Mouse (Mus musculus) midbrain, embryonic 10.5 days (tissue): Measurements from ENCODE around the gene Eef1akmt3. TPM values are rescaled to one million over a fixed set of nuclear protein-coding genes. Genes with fewer than 3 reads are reported as not detected.
A peak's percentile ranks its signal among the peaks of the same experiment; 100 is the strongest.
"Not testable (repeated sequence)": the region's sequence is repeated elsewhere in the genome, so short reads cannot be mapped to it uniquely, and the experiment has no call there.

Experiments used
- DNase-seq: peaks from one replicate; pipeline ENCODE4 v3.0.0-alpha.2; 2017; ENCODE audit warnings: low spot score
- H3K27ac ChIP-seq: fragments of 300-500 bp; sonication (generic); replicated peaks from 2 replicates; pipeline ENCODE4 v1.5.1; 2016; ENCODE audit warnings: mild to moderate bottlenecking
- H3K27me3 ChIP-seq: fragments of 300-500 bp; sonication (generic); 2 replicates; pipeline ENCODE4 v1.6.1; 2016; ENCODE audit warnings: low read depth, mild to moderate bottlenecking; ENCODE audit not compliant: poor library complexity, severe bottlenecking
- H3K36me3 ChIP-seq: fragments of 300-500 bp; sonication (generic); 2 replicates; pipeline ENCODE4 v1.6.1; 2016; ENCODE audit warnings: mild to moderate bottlenecking, moderate library complexity
- H3K4me1 ChIP-seq: fragments of 300-500 bp; sonication (generic); 2 replicates; pipeline ENCODE4 v1.6.1; 2016
- H3K4me3 ChIP-seq: fragments of 300-500 bp; sonication (generic); 2 replicates; pipeline ENCODE4 v1.5.1; 2016; ENCODE audit warnings: mild to moderate bottlenecking, moderate library complexity
- H3K9me3 ChIP-seq: fragments of 300-500 bp; sonication (generic); replicated peaks from 2 replicates; pipeline ENCODE4 v1.6.1; 2016; ENCODE audit warnings: mild to moderate bottlenecking
- WGBS: fragments of 180-500 bp; shearing (Covaris S2); methylation state at CpG from one replicate; pipeline ENCODE4 v1.1.7; 2016; 5-methylcytosine and 5-hydroxymethylcytosine counted together
- polyA plus RNA-seq: library from polyadenylated mRNA; unstranded; fragments of >200 nt; fragmentation: Nextera tagmentation; extraction: Ambion mirVana; gene quantifications from 2 replicates; pipeline ENCODE4 v1.2.1, GENCODE M21; 2016

Eef1akmt3 gene
- polyA plus RNA-seq, 1 experiment from 2014 or later: 0.19 TPM

DNA sequence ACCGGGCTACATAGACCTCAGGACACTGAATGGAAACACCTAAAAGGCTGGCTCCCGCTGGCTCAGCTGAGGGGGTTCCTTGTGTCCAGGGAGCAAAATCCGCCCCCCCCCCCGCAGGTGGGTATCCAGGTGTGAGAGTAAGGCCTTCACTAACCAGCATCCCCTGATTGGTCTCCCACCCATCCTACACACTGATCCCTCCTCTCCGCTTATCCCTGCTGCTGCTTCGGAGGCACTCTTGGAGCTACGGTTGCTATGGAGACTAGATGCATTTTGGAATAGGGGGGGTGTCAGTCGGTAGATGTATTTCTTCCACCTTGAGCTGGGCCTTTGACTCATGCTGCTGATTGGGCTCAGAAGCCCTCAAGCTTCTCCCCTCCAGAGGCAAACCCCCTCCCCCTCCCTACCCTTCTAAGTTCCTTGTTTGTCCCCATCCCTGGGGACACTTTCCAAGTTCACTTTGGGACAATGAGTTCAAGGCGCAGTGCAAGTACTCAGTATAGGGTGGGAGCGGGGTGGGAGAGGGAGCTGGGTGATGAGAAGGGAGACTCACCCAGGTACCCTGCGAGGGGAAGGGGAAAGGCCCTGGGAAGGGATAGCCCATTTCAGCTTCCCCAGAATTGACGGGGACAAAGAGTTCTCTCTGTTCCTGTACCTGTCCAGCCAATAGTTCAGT, 36.8 kb upstream of the Eef1akmt3 start:
- Histone ChIP-seq H3K4me3 (peak overlapping the region; percentile 73), H3K4me1 (peaks cover 68% of the 10 kb centered on the region), H3K36me3 (no peaks in the 10 kb centered on the region), H3K27me3 (peaks cover 82% of the 10 kb centered on the region), H3K27ac (peak overlapping the region; percentile 83), H3K9me3 (no peaks in the 10 kb centered on the region; the same call in 1 of the 2 replicates)
- WGBS: 2% methylated on average over 12 of the region's 12 CpGs
- no peak for DNase-seq

DNA sequence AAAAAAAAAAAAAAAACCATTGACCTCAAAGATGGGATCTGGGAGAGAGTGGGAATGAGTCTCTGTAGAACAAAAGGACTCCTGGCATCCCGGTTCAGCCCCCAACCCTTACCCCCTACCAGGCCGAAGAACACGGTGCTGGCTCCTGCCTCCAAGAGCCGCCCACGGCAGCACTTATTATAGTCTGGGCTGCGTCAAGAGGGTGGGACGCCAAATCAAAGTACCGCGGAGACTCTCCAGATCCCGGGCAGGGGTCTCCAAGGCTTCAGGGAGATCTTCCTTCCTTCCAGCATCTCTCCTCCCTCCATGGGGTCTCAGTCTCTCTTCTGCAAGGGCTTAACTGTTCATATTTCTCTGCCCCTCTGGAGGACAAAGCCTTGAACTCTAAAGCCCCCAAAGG, 36.2 kb upstream of the Eef1akmt3 start:
- peak overlapping the region; percentile 73 for H3K4me3 ChIP-seq
- DNase-seq: no peak
- H3K9me3 ChIP-seq: no peaks in the 10 kb centered on the region; the same call in 1 of the 2 replicates
- peaks cover 62% of the 10 kb centered on the region for H3K4me1 ChIP-seq
- H3K27ac ChIP-seq: peak overlapping the region; percentile 83; the same call in 1 of the 2 replicates
- WGBS: 6% methylated on average over 10 of the region's 10 CpGs
- no peaks in the 10 kb centered on the region for H3K36me3 ChIP-seq
- H3K27me3 ChIP-seq: peaks cover 75% of the 10 kb centered on the region

DNA sequence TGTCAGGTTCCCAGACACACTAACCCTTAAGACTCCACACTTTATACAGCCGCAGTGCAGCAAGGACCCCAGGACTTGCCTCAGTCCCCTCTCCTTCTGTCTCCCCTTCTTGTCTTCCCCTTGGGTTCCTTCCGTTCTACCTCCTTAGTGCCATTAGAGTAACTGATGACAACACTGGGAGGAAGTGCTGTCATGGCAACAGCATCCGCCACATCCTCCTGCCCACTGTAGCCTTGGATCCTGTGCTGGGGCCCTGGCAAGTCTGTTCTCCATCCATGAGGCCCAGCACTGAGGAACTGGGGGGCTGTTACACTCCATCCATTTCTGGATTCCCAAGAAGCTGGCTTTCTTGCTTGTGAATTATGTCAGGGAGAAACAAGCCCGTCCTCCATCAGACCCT, 34.8 kb upstream of the Eef1akmt3 start:
- Histone ChIP-seq H3K9me3 (no peaks in the 10 kb centered on the region; the same call in 1 of the 2 replicates), H3K4me3 (no peak overlapping the region), H3K4me1 (peaks cover 53% of the 10 kb centered on the region), H3K27me3 (peaks cover 61% of the 10 kb centered on the region), H3K27ac (no peak overlapping the region), H3K36me3 (no peaks in the 10 kb centered on the region)
- DNase-seq: no peak
- 65% methylated on average over 4 of the region's 4 CpGs for WGBS

DNA sequence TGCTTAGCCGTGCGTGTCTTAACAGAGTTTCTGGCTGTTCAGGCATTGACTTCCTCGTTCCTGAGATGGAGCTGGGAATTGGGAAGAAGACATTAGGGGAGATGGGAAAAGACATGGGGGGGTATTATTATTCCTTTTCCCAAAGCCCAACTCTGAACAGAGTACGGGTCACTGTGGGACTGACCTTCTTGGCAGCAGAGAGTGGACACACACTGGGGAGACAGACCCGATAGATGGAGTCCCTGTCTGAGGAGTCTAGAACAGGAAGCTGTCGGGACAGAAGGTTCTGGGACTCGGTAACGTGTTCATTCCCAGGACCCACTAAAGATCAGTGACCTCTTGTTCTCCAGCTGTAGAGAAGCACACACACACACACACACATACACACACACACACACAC, 34.3 kb upstream of the Eef1akmt3 start:
- H3K4me3 ChIP-seq: no peak overlapping the region
- DNase-seq: no peak
- H3K27me3 ChIP-seq: peaks cover 57% of the 10 kb centered on the region
- H3K9me3 ChIP-seq: no peaks in the 10 kb centered on the region; the same call in 1 of the 2 replicates
- peaks cover 53% of the 10 kb centered on the region for H3K4me1 ChIP-seq
- peak overlapping the region; percentile 9; the same call in 1 of the 2 replicates for H3K27ac ChIP-seq
- WGBS: 81% methylated on average over 8 of the region's 8 CpGs
- H3K36me3 ChIP-seq: no peaks in the 10 kb centered on the region

DNA sequence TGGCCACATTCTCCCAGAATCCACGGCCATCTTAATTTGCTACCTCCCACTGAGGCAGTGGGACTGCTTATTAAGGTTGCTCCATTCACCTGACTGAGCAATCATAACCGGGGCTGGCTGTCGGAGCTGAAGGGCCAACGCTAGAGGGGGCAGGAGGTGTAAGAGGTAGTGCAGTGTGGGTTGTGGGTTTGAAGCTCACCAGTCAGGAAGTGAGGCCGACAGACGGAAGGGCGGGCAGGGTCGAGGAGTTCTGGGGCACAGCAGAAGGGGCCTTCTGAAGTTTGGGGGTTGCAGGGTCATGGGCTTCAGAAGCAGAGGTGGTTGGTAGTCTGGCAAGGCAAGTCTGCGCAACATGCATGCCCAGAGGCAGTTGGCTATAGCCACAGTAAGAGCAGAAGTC, 33.8 kb upstream of the Eef1akmt3 start, which contains the start of gene Agap2:
TSS of gene Agap2 (plus strand) at position 205 of the 400 bp plus-strand sequence.
- 70% methylated on average over 9 of the region's 9 CpGs for WGBS
- H3K27me3 ChIP-seq: peaks cover 51% of the 10 kb centered on the region

DNA sequence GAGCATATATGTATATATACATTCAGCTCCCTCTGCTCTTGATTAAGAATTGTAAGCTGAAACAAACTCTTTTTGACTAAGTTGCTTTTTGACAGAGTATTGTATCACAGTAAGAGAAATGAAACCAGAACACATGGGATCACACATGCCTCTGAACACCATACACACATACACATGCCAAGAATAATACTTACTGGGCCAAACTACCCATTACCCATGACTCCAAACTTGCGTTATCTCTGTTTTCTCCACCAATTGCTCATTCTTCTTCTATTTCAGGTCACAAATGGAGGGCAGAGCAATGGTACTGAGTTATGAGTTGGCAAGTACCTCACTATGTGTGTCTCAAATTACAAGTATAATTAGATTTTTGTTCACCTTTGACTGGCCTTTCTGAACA, 32.7 kb upstream of the Eef1akmt3 start:
- Histone ChIP-seq H3K27me3 (peaks cover 40% of the 10 kb centered on the region), H3K4me1 (peaks cover 44% of the 10 kb centered on the region), H3K9me3 (no peaks in the 10 kb centered on the region), H3K4me3 (no peak overlapping the region), H3K36me3 (no peaks in the 10 kb centered on the region), H3K27ac (no peak overlapping the region)
- DNase-seq: no peak
- WGBS: 98% methylated on average over 1 of the region's 1 CpGs

More for the DNA sequence above, 33.8 kb upstream of the Eef1akmt3 start, which contains the start of gene Agap2:
- Histone ChIP-seq H3K36me3 (no peaks in the 10 kb centered on the region), H3K27ac (peak within 1 kb of the TSS; percentile 9; the same call in 1 of the 2 replicates), H3K9me3 (no peaks in the 10 kb centered on the region; the same call in 1 of the 2 replicates), H3K4me3 (no peak within 1 kb of the TSS), H3K4me1 (peaks cover 49% of the 10 kb centered on the region)
- DNase-seq: no peak

DNA sequence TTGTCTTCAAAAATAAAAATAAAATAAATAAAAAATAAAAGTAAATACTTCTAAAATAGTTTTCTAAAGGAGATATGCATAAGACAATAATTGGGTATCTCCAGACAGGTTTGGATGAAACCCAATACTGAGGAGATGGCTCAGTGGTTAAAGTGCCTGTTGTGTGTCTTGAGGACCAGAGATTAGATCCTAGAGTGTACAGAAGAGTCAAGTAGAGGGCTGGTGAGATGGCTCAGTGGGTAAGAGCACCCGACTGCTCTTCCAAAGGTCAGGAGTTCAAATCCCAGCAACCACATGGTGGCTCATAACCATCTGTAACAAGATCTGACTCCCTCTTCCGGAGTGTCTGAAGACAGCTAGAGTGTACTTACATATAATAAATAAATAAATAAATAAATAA, 31.7 kb upstream of the Eef1akmt3 start:
- Histone ChIP-seq H3K36me3 (peaks cover 10% of the 10 kb centered on the region), H3K27me3 (peaks cover 32% of the 10 kb centered on the region), H3K4me1 (peaks cover 44% of the 10 kb centered on the region)
- not testable (repeated sequence) for DNase-seq, H3K9me3 ChIP-seq, H3K4me3 ChIP-seq, H3K27ac ChIP-seq
- 86% methylated on average over 2 of the region's 2 CpGs for WGBS

DNA sequence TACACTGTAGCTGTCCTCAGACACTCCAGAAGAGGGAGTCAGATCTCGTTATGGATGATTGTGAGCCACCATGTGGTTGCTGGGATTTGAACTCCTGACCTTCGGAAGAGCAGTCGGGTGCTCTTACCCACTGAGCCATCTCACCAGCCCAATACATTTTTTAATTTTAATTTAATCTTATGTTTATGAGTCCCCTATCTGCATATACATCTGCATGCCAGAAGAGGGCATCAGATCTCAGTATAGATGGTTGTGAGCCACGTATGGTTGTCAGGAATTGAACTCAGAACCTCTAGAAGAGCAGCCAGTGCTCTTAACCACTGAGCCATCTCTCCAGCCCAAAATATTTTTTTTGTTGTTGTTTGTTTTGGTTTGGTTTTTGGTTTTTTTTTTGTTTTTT, 31.0 kb upstream of the Eef1akmt3 start:
- H3K9me3 ChIP-seq, DNase-seq, H3K27ac ChIP-seq, H3K4me3 ChIP-seq: not testable (repeated sequence)
- 92% methylated on average over 4 of the region's 4 CpGs for WGBS
- H3K4me1 ChIP-seq: peaks cover 40% of the 10 kb centered on the region
- peaks cover 17% of the 10 kb centered on the region for H3K36me3 ChIP-seq
- H3K27me3 ChIP-seq: peaks cover 25% of the 10 kb centered on the region

DNA sequence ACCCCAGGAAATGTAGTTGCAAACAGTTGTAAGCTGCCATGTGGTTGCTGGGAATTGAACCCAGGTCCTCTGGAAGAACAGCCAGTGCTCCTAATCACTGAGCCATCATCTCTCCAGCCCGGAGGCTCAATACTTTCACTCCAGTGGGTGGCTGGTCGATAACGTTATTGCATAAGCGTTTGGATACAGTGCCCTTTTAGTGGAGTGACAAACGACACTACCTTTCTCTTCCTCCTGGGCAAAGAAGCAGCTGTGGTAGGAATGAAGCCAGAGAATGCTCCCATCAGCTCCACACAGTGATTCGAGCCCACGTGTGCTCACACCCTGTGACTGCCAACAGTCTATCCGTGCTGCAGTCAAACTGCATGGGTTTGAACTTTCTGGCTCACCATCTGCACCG, 29.9 kb upstream of the Eef1akmt3 start:
- H3K4me3 ChIP-seq: peak overlapping the region; percentile 71
- H3K36me3 ChIP-seq: peaks cover 28% of the 10 kb centered on the region
- peaks cover 41% of the 10 kb centered on the region for H3K4me1 ChIP-seq
- no peaks in the 10 kb centered on the region for H3K9me3 ChIP-seq
- 0 out of 2 replicates have a peak overlapping the region, but pooled peaks have one; percentile 92 for H3K27ac ChIP-seq
- no peak for DNase-seq
- WGBS: 81% methylated on average over 9 of the region's 9 CpGs
- H3K27me3 ChIP-seq: peaks cover 15% of the 10 kb centered on the region

DNA sequence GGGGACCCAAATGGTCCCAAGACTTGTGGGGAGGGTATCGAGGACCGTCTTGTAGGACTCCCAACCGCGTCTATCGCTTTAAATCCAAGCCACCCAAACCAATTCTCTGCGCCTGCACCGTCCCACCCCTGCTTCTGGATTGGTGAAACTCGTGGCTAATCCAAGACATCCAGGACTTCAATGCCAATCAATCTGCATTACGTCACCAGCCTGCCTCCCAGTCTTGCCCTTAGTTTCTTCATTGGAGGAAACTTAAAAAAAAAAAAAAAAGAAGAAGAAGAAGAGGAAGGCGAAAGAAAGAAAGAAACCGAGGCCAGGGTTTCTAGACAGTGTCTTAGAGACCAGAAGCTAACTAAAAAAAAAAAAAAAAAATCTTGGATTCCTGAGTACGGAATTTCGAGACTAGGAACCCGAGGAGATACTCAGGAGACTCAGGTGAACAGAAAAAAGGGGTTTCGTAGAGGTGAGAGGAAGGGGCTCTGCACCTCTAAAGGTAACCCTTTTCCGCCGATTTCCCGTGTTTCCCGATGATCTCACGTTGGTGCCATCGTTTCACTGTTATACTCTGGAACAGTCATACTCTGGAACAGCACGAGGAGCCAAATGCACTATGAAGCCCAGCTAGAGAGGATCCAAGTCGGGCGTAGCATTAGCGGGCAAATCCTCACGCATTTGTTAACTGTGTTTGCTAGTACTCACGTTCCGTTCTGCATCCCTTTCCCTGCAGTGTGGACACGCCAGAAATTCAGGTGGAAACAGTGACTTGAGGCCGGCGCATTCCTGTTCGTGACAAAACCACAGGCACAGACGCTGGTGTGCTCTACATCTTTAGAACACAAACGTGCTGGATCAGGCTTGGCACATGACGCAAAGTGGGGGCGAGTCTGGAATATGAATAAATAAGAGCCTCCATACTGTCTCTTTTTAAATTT, 29.1 kb upstream of the Eef1akmt3 start, which contains the start of gene Tspan31:
TSS of gene Tspan31 (minus strand) at position 75 of the 932 bp plus-strand sequence.
- H3K36me3 ChIP-seq: peaks cover 35% of the 10 kb centered on the region
- H3K9me3 ChIP-seq: no peaks in the 10 kb centered on the region
- H3K27me3 ChIP-seq: peaks cover 7% of the 10 kb centered on the region; the same call in 1 of the 2 replicates
- H3K4me1 ChIP-seq: peaks cover 44% of the 10 kb centered on the region
- peak within 1 kb of the TSS; percentile 92 for H3K27ac ChIP-seq
- H3K4me3 ChIP-seq: peak within 1 kb of the TSS; percentile 71
- DNase-seq: peak; percentile 92
- 4% methylated on average over 36 of the region's 36 CpGs for WGBS

DNA sequence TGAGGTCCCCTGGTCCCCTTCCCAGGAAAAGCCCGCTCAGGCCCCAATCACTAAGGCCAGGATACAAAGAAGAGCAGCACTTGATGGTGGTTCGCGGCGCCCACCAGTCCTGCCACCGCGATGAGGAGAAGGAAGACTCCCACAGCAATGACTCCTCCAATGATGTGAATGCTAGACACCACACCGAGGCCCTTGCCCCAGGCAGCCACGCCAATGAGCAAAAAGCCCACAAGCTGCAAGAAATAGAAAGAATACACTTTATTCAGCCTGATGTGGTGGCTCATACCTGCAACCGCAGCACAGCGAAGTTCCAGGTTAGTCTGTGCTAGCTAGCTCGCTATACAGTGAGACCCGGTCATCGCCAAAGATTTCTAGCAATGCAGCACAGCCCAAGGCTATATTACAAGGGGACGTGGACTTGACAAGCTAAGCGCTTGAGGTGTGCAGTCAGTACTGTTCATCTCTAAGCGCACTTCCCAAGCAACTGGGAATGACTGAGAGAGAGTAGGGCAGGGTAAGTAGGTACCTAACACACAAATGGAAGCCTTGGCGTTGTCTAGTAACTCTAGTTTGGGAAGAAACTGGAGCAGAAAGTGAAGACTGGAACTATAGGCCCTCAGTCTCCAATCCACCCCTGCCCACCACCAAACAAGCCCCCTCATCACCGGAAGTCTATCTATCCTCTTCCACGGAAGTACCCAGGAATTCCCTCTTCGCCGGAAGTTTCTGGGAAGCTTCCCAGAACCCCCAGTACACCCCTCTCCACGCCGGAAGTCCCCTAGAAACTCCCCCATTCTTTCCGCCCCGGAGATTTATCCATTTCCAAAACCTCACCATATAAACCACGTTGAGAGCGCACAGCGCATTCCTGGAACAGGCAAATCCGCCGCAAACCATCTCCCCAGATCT, 28.2 kb upstream of the Eef1akmt3 start:
- Histone ChIP-seq H3K4me3 (peak overlapping the region; percentile 71), H3K4me1 (peaks cover 49% of the 10 kb centered on the region), H3K36me3 (peaks cover 44% of the 10 kb centered on the region), H3K27me3 (no peaks in the 10 kb centered on the region), H3K27ac (peak overlapping the region; percentile 92), H3K9me3 (no peaks in the 10 kb centered on the region)
- DNase-seq: peak; percentile 51
- 9% methylated on average over 30 of the region's 30 CpGs for WGBS
